Mouse (Mus musculus) CD4-positive, CD25-positive, alpha-beta regulatory T cell, adult 2 months (primary cell): ENCODE results near the gene Arhgap23.

Source experiments
- DNase-seq: peaks from one replicate; pipeline ENCODE4 v3.0.0-alpha.2; 2012; ENCODE audit warnings: low read depth, low spot score

Arhgap23 gene

DNA sequence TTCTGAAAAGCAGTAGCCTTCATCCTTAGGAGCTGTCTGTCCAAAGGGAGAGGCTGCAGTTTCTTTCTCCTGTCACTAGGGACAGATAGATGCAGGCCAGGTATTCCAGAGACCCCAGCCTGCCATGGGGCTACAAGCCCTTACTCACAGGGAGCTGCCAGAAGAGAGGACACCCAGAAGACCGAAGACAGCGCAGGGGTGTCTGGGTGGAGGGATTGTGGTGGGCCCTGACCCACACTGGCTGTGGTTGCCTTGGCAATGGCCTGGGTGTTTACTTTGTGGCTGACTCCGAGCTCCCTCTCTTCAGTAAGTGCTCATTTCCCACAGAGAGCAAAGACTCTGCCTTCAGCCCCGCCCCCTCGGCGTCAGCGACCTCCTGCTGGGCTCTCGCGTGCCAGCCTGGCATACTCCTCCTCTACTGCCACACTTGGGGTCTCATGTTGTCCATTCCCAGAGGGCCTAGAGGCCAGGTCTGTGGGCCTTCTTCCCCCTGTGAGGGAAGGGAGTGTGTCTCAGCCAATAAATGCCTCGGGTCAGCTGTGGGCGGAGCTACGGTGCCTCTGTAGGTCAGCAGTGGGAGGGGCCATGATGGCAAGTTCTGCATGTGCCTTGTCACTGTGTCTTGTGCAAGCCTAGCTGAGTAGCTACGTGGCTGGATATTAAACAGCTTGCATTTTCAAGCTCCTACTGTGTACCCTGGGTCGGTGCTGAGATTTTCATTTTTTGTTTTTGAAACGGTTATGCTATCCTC is 19.5 kb downstream of the Arhgap23 start:
- DNase-seq = peak; percentile 78

GRCm38 (mm10) chr11:97435808-97436491 is 20.6 kb downstream of the Arhgap23 start:
- no peak for DNase-seq

- no peak for DNase-seq
Measured at GRCm38 (mm10) chr11:97437745-97438144, 22.4 kb downstream of the Arhgap23 start.

GRCm38 (mm10) chr11:97438868-97439267 is 23.5 kb downstream of the Arhgap23 start:
- no peak for DNase-seq

GRCm38 (mm10) chr11:97439935-97440334 is 24.6 kb downstream of the Arhgap23 start:
- DNase-seq = no peak

DNA sequence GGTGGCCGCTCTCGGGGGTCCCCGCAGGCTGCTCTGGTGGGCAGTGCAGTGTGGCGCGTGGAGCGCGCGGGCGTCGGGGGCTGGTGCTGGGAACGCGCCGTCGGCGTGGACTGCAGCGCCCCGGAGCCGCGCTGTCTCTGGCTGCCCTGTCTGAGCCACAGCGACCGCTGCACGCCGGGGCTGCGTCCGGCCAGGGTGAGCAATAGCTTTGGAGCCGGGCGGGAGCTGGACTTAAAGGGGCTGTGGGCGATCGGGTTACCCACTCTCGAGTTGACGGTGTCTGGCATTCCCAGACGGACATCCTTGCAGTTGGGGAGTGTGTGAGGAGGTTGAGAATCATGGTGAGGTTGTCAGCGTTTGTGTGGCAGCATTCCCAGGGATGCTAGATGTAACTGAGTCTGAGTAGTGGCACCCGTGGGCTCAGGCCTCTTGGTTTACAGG is 25.1 kb downstream of the Arhgap23 start:
- no peak for DNase-seq

- DNase-seq = no peak
Measured at GRCm38 (mm10) chr11:97441036-97441657, 25.8 kb downstream of the Arhgap23 start.

DNA sequence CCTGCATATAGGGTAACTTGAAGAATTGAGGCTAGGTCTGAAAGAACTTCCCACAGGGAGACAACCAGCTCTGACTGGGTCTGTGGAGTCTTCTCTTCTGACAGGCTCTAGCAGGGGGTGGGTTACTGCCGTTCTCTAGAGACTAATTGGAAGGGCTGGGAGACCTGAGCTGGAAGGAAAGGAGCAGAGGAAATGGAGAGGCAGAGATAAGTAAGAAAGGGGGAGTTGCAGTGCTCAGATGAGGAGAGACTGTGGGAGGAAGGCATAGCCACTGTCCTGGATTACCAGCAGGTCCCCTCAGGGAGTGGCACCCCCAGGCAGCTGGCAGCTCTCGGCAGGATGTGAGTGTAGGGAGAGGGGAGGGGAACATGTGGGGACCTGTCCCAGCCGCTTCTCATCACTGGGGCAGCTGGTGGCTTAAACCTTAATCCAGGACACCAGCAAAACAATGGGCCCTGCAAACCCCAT is 26.4 kb downstream of the Arhgap23 start:
- DNase-seq = no peak

DNA sequence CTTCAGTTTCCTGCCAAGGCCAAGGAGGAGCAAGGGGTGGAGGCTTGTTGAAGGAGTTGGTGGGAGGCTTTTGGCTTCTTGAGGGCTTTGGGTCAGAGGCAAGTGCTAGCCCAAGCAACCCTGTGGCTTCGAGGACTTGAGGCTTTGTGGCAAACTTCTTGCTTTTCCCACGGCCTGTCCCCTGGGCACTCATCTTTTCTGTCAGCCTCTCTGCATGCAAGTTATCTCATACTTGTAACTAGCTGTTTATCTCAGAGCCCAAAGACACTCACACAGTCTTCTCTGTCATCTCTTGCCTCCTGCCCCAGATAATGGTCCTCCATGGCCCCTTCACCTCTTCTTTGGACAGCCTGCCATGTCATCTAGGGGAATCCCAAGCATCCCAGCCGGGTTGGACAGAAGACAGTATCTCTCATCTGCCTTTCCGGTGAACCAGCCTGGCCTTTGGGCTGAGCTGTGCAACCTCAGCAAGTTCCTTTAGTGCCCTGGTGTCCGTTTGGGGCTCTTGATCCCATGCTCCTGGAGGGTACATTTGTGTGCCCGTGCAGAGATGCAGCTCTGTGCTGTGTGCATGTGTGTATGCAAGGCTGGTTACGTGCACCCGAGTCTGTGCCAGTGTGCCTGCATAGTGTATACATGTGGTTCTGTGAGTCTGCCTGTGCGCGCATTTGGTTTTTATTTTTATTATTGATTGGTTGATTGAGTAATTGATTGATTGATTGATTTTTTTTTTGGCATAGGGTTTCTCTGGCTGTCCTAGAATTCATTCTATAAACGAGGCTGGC is 27.8 kb downstream of the Arhgap23 start:
- no peak for DNase-seq

DNA sequence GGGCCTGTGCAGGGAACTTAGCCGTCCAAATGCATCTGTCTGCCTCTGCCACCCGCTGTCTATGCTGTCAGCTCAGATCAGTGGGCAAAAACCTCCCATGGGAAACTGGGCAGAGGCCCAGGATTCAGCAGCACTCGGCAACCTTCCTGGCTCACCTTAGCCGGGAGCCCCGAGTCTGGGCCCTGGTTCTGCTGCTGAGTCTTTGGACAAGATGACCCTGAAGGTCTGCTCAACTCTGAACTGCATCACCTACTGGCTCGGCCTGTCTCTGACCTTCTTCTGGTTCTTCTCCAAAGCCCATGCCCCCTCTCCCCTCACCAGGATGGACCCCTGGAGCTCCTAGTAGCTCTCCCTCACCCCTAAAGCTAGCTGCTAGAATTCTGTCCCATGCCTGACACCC is 30.3 kb downstream of the Arhgap23 start:
- no peak for DNase-seq

GRCm38 (mm10) chr11:97445999-97446511 is 30.7 kb downstream of the Arhgap23 start:
- DNase-seq = no peak

DNA sequence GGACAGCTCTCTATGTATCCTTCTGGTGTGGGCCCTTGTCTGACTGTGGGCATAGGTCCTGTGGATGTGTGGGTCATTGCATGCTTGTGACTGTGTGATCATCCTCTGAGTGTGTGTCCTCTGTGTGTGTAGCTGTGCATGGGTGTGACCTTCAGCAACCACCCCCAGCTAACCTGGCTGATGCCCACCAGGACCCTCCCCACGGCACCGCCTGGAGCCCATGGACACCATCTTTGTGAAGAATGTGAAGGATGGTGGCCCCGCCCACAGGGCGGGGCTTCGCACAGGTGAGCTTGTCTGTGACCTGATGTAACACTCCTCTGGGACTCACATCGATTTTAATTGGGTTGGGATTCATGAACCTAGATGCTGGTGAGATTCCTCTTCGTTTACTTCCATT is 32.6 kb downstream of the Arhgap23 start:
- no peak for DNase-seq

DNA sequence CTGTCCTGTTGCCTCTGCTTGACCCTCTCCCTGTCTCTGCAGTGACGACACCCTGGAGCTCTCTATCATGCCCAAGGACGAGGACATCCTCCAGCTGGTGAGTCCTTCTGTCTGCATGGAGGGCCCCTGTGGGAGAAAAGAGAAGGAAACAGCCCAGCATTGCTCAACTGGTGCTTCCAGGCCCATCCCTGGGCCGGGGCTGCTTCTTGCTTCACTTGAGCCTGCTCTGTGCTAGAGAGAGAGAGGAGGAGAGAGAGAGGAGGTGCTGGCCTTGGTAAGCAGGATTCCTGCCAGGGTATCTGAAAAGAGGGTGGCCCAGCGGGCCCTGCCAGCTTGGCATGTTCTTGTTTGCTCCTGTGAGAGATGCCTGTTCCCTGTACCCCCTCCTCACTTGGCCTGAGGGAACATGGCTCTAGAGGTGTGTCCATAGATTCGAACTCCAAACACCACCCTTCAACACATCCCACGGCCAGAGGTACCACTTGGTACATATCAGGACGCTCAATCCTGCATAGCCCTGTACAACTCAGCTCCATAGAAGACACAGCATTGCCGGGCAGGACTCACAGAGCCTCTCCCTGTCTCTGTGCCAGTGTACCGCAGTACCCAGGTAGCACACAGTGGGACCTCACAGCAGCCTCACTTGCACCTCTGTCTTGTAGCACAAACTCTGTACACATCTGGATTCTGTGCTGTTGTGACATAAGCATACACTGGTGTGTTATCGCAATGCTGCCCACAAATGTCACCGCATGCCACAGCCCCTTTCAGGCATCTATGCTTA is 33.5 kb downstream of the Arhgap23 start:
- no peak for DNase-seq

- no peak for DNase-seq
Measured at GRCm38 (mm10) chr11:97449601-97450293, 34.4 kb downstream of the Arhgap23 start.

DNA sequence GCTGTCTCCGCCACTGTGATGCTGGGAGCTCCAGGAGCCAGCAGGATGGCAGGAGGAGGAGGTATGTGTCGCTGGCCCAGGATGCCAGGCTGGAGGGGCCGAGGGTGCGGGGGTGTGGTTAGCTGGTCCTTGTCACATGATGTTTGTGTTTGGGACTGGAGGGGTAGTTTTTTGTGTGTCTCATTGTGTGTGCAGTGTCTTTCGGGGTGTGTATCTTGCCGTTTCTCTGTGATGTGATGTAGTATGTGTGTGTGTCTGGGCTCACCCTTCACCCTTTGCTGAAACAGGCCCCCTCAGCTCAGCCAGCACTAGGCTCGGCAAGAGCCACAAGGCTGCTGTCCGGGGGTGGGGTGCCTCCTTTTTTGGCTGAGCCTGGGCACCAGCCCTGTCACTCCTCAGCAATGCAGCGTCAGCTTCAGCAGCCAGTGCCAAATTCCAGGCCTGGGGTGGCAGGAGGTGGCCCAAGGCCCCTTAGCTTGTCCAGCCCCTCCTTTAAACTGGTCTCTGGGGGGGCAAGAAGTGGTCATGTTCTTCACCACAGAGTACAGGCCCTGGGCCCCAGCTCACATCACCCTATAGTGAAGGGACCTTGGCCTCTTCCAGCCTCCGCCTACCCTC is 35.1 kb downstream of the Arhgap23 start:
- no peak for DNase-seq

DNA sequence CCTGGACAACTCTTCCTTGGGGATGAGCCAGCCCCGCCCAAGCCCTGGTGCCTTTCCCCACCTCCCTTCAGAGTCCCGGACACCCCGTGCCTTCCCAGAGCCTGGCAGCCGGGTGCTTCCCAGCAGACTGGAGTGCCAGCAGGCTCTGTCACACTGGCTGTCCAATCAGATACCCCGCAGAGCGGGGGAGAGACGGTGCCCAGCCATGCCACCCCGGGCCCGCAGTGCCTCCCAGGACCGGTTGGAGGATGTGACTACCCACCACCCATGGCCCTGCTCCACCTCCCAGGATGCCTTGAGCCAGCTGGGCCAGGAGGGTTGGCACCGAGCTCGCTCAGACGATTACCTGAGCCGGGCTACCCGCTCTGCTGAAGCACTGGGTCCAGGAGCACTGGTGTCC is 36.3 kb downstream of the Arhgap23 start:
- DNase-seq = no peak

DNA sequence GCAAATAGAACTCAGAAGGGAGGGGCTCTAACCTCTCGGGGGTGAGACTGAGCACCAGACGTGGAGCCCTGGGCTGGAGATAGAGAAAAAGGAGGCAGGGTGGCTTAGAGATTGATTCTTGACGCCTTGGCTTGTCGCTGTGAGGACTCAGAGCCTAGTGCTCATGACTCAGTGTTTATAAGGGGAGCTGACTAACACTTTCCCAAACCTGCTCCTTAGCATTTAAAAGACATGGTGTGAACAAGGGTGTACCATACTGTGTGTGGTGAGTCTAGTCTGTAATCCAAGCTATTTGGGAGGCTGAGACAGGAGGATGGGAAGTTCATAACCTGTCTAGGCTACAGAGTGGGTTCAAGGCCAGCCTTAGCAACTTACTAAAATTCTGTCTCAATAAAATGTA is 41.8 kb downstream of the Arhgap23 start:
- DNase-seq = no peak

DNA sequence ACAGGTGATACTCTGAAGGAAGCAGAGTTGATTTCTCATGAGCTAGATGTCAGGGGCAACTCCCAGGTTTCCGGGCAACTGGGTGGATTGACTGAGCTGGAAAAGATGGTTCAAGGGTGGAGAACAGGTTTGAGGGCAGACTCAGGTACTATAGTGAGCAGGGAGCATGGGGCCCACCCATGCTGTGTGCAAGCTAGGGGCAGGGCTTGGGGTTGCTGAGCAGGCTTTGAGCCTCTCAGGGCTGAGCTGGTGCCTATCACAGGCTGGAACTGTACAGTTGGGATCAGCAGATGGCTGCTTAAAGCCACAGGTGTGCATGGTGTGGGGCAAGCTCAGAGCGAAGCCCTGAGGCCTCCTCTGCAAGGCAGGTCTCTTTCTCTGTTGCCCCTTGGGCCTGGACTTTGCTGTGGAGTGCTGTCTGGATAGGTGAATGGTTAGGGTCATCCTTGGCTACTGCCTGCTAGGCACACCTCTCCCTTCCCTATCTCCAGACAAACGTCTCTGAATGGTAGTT is 46.0 kb downstream of the Arhgap23 start:
- DNase-seq = no peak

GRCm38 (mm10) chr11:97462538-97462937 is 47.2 kb downstream of the Arhgap23 start:
- no peak for DNase-seq

DNA sequence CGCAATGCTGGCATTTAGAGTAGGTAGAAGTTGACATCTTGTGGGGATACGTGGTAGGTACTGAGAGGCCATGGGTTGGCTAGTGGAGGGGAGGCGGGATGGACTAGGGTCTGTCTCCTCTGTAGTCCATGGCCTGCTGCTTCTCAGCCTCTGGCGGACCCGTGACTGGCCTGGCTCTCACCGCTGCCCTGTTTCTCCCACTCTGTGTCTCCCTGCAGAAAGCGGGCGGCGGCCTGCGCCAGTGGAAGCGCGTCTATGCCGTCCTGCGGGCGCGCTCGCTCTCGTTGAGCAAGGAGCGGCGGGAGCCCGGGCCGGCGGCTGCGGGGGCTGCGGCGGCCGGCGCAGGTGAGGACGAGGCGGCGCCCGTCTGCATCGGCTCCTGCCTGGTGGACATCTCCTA is 47.8 kb downstream of the Arhgap23 start:
- no peak for DNase-seq
